Mouse (Mus musculus) layer of hippocampus, adult 18-20 months (tissue): Measurements from ENCODE around the gene Tarbp1. TPM values are rescaled to one million over a fixed set of nuclear protein-coding genes. Genes with fewer than 3 reads are reported as not detected.
"Not testable (repeated sequence)": the region's sequence is repeated elsewhere in the genome, so short reads cannot be mapped to it uniquely, and the experiment has no call there.

Experiments
- DNase-seq, 2 experiments: peaks; one replicate each; pipeline ENCODE4 v3.0.0; 2022; ENCODE audit warnings: low spot score in 2 of 2
- total RNA-seq, 2 experiments: library from RNA; stranded (reverse); gene quantifications; 2 replicates each; pipeline ENCODE4 v1.2.3; 2021

Gene Tarbp1
- total RNA-seq, 2 experiments from 2014 or later: 3.9 to 4.2 TPM

DNA sequence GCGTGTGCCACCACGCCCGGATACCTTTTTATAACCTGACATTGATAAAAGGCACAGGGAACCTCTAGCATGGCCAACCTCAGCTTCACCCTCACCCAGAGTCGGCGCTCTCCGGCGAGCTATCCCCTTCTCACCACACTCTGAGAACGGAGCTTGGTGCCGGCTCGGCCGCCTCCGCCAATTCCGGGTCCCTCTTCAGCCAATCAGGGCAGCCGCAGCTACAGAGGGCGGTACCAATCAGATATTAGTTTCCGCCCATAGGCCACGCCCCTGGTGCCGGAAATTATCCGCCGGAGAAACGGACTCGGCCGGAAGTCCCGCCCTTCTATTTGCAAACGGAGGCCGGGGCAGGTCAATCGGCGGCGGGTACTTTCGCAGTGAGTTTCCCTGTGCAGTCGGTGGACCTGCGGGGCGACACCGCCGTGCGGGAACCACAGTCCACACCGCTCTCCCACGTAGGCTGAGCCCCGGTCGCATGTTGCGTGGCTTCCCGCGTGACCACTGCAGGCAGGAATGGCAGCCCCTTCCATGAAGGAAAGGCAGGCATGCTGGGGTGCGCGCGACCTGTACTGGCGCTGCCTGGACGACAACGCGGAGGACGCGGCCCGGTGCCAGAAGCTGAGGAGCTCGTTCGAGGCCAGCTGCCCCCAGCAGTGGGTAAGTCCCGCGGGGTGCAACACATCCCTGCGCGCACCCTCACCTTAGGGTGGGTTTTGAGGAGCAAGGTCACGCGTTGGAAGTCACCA, 52.5 kb downstream of the Tarbp1 start, which contains the start of gene Coa6:
Gene Coa6 (plus strand): TSS at position 342 of the 746 bp plus-strand sequence.
- DNase-seq: peak; percentile 96 to 98

DNA sequence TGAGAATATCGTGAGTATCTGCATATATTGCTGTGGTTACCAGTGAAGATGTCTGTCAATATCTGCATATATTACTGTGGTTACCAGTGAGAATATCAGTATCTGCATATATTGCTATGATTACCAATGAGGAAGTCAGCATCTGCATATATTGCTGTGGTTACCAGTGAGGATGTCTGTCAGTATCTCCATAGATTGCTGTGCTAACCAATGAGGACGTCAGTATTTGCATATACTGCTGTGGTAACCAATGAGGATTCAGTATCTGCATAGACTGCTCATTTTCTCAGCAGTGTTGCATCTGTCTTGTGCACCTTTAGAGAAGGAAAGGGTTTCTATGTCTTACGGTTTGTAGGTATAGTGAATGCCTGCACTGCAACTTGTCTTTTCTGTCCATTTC, 54.0 kb downstream of the Tarbp1 start:
- DNase-seq: no peak

DNA sequence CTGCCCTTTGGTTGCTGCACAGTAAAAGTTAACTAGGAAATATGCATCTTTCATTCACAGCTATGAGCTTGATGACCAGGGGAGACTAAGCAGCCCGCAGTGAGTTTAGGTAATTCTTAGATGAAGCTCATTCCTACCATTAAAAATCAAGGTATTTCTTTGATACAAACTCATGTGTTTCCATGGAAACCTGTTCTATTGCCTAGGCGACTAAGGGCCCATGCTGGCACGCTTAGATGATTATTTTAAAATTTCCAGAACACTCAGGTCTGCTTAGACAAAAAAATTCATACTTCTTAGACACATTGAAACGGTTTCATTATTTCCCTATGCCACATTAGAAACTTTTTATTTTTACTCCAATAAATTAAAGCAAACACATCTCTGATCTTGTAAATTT, 69.8 kb downstream of the Tarbp1 start:
- no peak for DNase-seq

DNA sequence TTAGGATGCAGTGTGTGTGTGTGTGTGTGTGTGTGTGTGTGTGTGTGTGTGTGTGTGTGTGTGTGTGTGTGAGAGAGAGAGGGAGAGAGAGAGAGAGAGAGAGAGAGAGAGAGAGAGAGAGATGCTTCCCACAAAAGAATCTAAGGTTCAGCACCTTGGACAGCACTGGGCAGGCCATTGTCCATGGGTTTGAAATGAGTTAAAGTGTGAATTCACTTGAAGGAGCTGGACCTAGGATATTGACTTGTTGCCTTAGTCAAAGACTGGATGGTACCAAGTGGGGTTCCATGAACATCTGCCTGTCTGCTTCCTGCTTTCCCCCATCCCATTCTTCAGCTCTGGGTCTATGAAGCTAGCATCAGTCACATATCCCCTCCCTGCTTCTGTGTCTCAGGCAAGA, 70.3 kb downstream of the Tarbp1 start:
- DNase-seq: not testable (repeated sequence)

DNA sequence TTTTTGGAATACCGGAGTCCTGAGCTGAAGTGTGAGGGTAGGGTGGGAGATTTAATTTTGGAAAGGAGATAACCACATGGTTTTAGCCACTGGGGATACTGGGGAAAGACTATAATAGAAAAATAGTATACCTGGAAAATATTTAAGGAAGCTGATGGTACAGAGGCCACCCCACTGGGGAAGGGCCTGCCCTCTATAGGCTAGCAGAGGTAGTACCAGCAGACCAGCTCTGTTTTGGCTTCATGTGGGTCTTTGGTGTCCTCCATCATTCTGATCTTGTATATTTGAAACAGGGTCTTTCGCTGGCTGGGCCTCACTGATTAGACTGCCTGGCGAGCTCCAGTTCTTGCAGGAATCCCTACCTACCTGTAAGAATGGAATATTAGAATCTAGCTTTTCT, 76.5 kb downstream of the Tarbp1 start:
- no peak for DNase-seq

DNA sequence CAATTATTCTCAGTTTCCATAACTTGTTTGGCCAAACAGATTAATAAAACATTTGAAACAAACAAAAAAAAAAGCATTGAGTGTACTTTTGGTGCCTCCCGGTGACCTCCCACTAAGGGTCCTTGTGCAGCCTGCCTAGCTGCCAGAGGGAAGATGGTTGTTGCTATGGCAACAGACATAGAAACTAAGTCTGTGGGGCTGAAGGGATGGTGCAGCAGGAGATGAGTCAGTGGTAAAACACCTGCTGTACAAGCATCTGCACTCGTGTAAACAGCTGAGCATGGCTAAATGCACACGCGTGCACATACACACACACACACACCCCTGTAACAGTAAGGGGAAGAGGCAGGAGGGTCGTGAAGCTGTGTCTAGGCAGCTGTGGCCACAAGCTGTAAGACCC, 78.9 kb downstream of the Tarbp1 start:
- no peak for DNase-seq

DNA sequence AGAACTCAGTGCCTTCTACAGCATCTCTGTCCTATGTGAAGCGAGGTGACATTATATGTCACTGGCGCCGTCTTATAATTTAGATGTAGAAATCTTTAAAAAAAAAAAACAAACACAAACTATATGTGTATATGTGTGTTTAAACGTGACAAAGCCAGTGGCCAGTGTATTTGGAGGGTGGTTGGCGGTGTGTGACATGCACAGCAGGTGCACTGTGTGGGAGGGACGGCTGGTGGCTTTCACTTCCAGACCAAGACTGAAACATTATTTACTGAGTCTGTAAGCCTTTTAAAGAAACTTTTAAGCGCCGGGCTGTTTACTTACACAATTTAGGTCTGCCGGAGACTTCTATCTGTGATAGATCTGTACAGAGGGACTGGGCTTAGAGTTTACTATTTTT, 79.5 kb downstream of the Tarbp1 start:
- no peak for DNase-seq

DNA sequence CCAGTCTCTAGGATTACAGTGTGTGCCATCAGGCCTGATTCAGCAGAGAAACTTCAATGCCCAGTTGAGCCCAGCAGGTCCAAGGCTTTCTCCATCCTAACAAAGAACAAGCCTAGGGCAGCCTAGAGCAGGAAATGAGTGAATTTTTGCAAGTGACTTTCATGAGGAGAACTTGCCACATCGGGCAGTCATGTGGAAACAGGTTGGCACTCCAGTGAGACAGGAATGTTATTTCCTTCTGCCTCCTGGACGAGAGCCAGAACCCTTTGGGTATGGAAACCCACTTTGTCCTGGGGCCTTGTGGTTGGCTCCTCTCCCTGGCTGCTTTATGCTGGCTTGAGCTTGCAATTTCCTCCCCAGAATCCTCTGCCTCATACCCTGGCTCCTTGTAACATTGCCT, 83.3 kb downstream of the Tarbp1 start:
- DNase-seq: no peak

DNA sequence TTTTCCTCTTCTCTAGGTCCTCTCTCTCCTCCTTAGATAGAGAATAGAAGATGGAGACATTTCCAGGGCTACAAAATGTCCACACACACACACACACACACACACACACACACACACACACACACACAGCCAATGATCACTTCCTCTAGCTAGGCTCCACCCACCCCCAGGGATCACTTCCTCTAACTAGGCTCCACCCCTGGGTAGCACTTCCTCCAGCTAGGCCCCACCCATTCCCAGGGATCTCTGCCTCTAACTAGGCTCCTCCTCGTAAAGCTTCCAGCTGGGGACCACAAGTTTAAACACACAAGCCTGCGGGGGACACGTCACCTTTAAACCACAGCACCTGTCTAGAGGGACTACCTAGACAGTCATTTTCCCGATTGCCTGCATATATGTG, 87.3 kb downstream of the Tarbp1 start:
- DNase-seq: no peak

DNA sequence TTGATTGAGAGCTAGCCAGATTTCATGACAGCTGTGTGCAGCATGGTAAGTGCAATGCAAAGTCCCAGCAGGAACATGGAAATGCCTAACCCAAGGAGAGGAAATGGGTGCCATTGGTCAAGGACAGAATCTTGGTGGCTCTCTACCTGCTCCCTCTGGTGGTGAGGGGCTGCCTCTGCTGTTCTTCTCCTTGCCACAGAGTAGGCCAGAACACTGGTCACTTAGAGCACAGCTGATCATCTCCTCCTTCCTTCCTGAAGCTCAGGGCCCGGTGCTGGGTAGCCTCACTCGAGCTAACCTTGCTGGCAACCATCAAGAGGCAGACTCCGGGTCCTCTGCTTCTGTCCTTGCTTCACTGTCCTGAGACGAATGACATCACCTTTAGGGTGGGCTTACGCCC, 92.1 kb downstream of the Tarbp1 start:
- DNase-seq: peak in 1 of 2 experiments; percentile 51

DNA sequence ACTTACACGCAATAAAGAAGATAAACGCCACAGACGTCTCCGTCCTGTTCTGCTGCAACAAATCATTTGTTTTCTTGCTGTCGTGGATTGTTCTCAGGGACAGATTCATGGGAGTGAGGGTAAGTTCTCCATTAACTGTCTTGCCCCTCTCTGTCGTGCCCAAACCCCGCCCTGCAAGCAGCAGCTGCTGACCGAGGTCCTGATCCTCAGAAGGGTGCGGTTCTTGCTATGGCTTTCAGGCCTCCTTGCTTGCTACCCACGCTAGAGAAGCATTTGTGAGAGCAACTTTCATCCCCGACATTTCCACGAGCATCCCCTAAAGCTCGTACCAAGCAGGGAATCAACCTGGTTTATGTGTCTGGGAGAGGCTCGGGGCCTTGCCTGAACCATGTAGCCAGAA, 92.6 kb downstream of the Tarbp1 start:
- no peak for DNase-seq

DNA sequence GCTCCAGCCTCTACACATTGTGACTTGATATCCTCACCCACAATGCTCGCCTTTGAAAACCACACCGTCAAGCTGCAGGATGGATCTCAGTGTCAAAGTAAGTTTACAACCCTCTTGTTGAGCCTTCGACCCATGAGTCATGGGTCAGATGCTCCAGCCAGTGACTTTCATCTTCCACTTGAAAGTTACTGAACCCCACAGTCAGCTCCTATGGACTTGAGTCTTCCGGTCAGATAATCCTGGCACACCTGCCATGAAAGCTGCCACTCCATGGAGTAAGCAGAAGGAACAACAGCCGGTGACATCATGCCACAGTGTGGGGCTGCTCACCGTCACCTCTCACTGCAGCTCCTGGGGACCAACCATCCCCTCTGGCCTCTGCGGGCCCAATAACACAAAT, 93.6 kb downstream of the Tarbp1 start:
- no peak for DNase-seq

DNA sequence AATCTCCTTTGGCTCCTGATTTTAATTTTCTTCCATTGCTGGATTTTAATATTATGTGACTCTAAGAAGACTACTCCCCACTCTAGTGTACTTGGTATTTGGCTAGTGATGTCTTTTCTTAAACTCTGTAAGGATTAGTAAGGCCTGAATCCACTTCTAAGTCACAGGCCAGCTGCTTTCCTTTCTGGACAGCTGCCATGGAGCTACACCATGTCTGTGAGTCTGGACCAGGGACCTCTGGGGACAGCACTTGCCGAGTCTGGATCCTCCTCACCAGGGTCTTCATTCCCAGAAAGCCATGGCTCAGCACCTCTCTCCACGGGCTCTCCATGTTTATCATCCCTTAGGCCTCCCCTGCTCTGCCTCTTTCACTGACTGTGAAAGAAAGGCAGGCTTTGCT, 94.7 kb downstream of the Tarbp1 start:
- DNase-seq: no peak

DNA sequence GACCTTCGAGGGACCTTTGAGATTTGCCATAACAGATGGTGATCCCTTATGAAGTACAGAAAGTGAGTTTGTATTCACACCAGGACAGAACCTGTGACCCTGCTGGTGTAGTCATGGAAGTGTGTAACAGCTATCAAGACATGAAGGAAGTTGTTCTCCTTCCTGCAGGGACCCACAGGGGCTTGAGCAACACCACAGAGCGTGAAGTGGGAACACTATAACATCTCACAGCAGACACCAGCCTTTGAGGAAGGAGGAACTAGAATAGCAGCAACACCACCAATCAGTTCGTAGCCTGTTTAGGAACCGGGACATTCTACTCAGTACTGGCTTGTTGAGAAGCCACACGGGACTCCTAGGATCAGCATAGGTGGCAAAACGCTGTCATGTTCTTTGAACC, 95.3 kb downstream of the Tarbp1 start:
- DNase-seq: no peak

Other genes starting within 250 kb of the Tarbp1 start
- 10 to 100 TPM; 40.2 to 45.2 TPM for gene Slc35f3, start 176.5 kb downstream of the Tarbp1 start, total RNA-seq
- 10 to 100 TPM; 24.2 to 24.6 TPM for gene Coa6, start 52.5 kb downstream of the Tarbp1 start, total RNA-seq
- 10 to 100 TPM; 62.6 to 73.0 TPM for gene Irf2bp2, start 118.9 kb upstream of the Tarbp1 start, total RNA-seq